Mouse (Mus musculus) erythroblast, embryonic 14.5 days (primary cell): ENCODE results near the gene Tyk2. TPM values are rescaled to one million over a fixed set of nuclear protein-coding genes. Genes with fewer than 3 reads are reported as not detected.

Experiments used
- H3K27me3 ChIP-seq: 2 replicates; pipeline ENCODE4 v1.6.1; 2012; ENCODE audit warnings: inconsistent platforms; ENCODE audit not compliant: control insufficient read depth
- H3K36me3 ChIP-seq: 2 replicates; pipeline ENCODE4 v1.6.1; 2012; ENCODE audit warnings: mild to moderate bottlenecking, inconsistent platforms; ENCODE audit not compliant: control insufficient read depth
- H3K4me1 ChIP-seq: 2 replicates; pipeline ENCODE4 v1.6.1; 2012; ENCODE audit warnings: inconsistent platforms; ENCODE audit not compliant: control insufficient read depth
- H3K4me3 ChIP-seq: replicated peaks from 2 replicates; pipeline ENCODE3; 2012; ENCODE audit warnings: moderate library complexity, mild to moderate bottlenecking, inconsistent platforms
- H3K9me3 ChIP-seq: 2 replicates; pipeline ENCODE4 v1.6.1; 2012; ENCODE audit warnings: low read length, inconsistent platforms, mixed read lengths; ENCODE audit not compliant: control insufficient read depth
- GATA1 ChIP-seq: IDR thresholded peaks from 2 replicates; pipeline ENCODE4 v1.6.1; 2012; ENCODE audit warnings: low read length, inconsistent platforms, mixed read lengths
- TAL1 ChIP-seq: IDR thresholded peaks from 3 replicates; pipeline ENCODE4 v1.6.1; 2012; ENCODE audit warnings: low read length, inconsistent platforms, mixed read lengths
- polyA plus RNA-seq: library from polyadenylated mRNA; stranded (reverse); fragments of >175 nt; gene quantifications from 2 replicates; pipeline ENCODE4 v1.2.3, GENCODE M21; 2012

Tyk2 gene
- polyA plus RNA-seq, 1 experiment: 0.26 TPM

DNA sequence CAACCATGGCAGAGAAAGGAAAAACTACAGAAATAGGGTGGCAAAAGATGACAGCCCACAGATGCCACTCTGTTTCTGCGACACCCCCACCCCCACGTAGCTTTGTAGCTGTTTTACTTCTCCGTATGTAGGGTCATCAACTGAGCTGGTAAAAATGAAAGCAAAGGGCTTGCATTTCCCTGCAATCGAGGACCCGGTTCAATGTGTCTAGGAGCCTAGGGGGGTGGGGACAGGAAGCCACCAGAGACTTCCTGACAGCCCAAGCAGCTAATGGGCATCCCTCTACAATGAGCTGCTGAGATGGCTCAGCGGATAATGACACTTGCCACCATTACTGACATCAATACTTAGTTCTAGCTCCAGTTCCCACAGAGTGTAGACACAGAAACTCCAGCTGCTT, 5.4 kb upstream of the Tyk2 start:
- no peak for TF ChIP-seq GATA1
- TF ChIP-seq TAL1: no peak
- H3K9me3 ChIP-seq: no peaks in the 10 kb centered on the region
- H3K4me3 ChIP-seq: no peak overlapping the region
- H3K4me1 ChIP-seq: peaks cover 16% of the 10 kb centered on the region
- peaks cover 43% of the 10 kb centered on the region for H3K36me3 ChIP-seq
- H3K27me3 ChIP-seq: no peaks in the 10 kb centered on the region

GRCm38 (mm10) chr9:21135941-21136381, 4.9 kb upstream of the Tyk2 start:
- H3K4me1 ChIP-seq: peaks cover 21% of the 10 kb centered on the region
- TF ChIP-seq TAL1: no peak
- no peak for TF ChIP-seq GATA1
- H3K36me3 ChIP-seq: peaks cover 39% of the 10 kb centered on the region
- no peak overlapping the region for H3K4me3 ChIP-seq
- H3K27me3 ChIP-seq: no peaks in the 10 kb centered on the region
- no peaks in the 10 kb centered on the region for H3K9me3 ChIP-seq

- H3K4me1 ChIP-seq: peaks cover 26% of the 10 kb centered on the region
- TF ChIP-seq GATA1 (no peak), TAL1 (no peak)
- H3K4me3 ChIP-seq: no peak overlapping the region
- H3K36me3 ChIP-seq: peaks cover 33% of the 10 kb centered on the region
- no peaks in the 10 kb centered on the region for H3K27me3 ChIP-seq
- H3K9me3 ChIP-seq: no peaks in the 10 kb centered on the region
These were observed 4.4 kb upstream of the Tyk2 start for GRCm38 (mm10) chr9:21135329-21135890.

DNA sequence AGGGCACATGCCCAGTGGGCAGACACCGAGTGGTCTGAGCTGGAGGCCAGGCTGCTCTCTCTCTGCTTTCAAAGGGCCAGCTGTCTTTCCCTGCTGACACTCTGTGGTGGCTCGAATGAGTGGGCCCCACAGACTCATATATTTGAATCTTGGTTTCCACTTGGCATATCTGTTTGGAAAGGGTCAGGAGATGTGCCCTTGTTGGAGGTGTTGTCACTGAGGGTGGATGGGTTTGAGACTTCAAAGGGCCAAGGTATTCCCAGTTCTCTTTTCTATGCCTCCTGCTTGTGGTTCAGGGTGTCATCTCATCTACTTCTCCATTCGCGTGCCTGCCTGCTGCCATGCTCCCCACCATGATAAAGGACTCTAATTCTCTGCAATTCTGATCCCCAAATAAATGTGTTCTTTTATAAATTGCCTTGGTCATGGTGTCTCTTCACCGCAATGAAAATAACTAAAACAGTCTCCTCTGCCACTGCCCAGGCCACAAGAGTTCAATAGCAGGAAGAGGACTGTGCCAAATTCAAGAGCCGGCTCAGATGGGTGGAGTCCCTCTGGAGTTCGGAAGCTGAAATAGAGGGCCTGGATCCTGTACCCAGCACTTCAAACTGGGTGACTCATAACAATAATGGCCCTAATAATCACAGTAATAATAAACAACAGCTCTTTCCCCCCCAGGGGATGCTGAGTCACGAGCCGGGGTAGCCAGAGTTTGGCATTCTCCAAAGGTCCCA, 3.7 kb upstream of the Tyk2 start:
- TF ChIP-seq GATA1: no peak
- TF ChIP-seq TAL1: no peak
- no peaks in the 10 kb centered on the region for H3K9me3 ChIP-seq
- H3K27me3 ChIP-seq: no peaks in the 10 kb centered on the region
- peaks cover 27% of the 10 kb centered on the region for H3K36me3 ChIP-seq
- H3K4me3 ChIP-seq: no peak overlapping the region
- H3K4me1 ChIP-seq: peaks cover 29% of the 10 kb centered on the region

DNA sequence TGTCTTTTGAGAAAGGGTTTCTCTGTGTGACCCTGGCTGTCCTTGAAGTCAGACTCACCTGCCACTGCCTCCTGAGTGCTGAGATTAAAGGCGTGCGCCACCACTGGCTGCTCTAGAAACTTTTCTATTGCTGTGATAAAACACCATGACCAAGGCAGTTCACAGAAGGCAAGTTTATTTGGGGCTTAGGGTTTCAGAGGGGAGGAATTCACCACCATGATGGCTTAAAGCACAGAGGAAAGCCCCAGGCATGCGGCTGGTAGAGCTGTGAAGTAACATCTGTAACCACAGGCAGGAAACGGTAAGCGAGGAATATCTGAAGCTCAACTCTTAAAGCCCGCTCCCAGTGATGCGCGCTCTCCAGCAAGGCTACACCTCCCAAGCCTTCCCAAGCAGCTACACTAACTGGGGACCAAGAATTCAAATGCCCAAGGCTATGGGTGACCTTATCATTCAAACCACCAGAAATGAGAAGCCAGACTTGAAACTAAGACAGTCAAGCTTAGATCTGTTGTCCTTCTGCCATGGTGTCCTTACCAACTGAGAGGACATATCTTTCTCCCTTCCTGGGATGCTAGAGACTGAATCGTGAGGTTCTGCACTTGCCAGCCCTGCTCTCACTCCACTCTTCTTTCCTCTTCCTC, 2.1 kb upstream of the Tyk2 start:
- Histone ChIP-seq H3K36me3 (peaks cover 11% of the 10 kb centered on the region), H3K9me3 (no peaks in the 10 kb centered on the region), H3K4me1 (peaks cover 29% of the 10 kb centered on the region), H3K27me3 (no peaks in the 10 kb centered on the region), H3K4me3 (no peak overlapping the region)
- no peak for TF ChIP-seq GATA1
- no peak for TF ChIP-seq TAL1

- H3K27me3 ChIP-seq: no peaks in the 10 kb centered on the region
These were observed 1.2 kb upstream of the Tyk2 start for GRCm38 (mm10) chr9:21132102-21132775.

GRCm38 (mm10) chr9:21126259-21126627, 4.8 kb downstream of the Tyk2 start:
- Histone ChIP-seq H3K27me3 (no peaks in the 10 kb centered on the region), H3K4me3 (no peak overlapping the region), H3K36me3 (peaks cover 45% of the 10 kb centered on the region), H3K4me1 (peaks cover 22% of the 10 kb centered on the region), H3K9me3 (no peaks in the 10 kb centered on the region)
- no peak for TF ChIP-seq GATA1
- TF ChIP-seq TAL1: no peak

More at GRCm38 (mm10) chr9:21132102-21132775, 1.2 kb upstream of the Tyk2 start:
- Histone ChIP-seq H3K4me1 (peaks cover 29% of the 10 kb centered on the region), H3K36me3 (peaks cover 2% of the 10 kb centered on the region), H3K4me3 (no peak overlapping the region), H3K9me3 (no peaks in the 10 kb centered on the region)
- TF ChIP-seq TAL1 (no peak), GATA1 (no peak)

DNA sequence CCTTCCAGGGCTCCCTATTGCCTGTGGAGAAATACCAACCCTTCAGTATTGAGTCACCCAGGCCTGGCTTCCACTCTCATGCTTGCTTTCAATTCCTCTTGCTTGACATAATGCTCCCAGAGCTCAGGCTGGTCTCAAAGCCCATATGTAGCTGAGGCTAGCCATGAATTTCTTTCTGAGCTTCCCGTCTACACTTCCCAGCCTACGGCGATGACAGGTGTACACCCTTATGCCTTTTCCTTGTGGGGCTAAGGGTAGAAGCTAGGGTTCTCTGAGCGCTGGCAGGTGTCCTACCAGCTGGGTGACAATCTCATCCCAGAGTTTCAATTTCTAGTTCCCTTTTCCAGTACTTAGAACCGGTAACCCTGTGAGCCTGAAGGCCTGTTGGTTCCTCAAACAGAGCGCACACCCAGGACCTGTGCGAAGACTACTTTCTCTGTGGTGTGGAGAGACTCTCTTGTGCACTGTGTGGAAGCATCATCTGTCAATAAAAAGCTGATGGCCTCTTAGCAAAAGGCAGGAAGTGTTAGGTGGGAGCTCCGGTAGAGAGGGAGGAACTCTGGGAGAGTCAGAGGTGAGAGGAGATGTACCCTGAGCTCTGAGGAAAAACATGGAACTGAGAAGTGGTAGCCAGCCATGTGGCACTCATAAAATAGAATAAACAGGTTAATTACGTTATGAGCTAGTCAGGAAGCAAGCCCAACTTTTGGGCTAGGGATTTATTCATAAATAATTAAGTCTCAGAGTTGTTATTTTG, 5.4 kb downstream of the Tyk2 start:
- TF ChIP-seq GATA1: no peak
- TF ChIP-seq TAL1: no peak
- Histone ChIP-seq H3K4me1 (peaks cover 16% of the 10 kb centered on the region), H3K27me3 (no peaks in the 10 kb centered on the region), H3K4me3 (no peak overlapping the region), H3K36me3 (peaks cover 50% of the 10 kb centered on the region), H3K9me3 (no peaks in the 10 kb centered on the region)
